In genomic region chr7:3677342-3677741, GRCm38 (mm10) we compare ENCODE assay signal across 12 mouse cellular contexts. TPM values are rescaled to one million over a fixed set of nuclear protein-coding genes. Genes with fewer than 3 reads are reported as not detected.
DNase-seq lines count a peak whose midpoint lies in the region; ATAC-seq and TF ChIP-seq lines count a peak whose summit lies in the region.
"Had no signal": no experiment of that assay in that cellular context is flagged by ENCODE, and none has a peak within 500 bp of the region (broad histone marks: within the 10 kb centered on the region; RNA-seq: fewer than 3 reads in every experiment).

Tmc4 (minus strand) TSS chr7:3677553.

- no peaks in the 10 kb centered on the region for H3K27me3 ChIP-seq in heart, embryonic 15.5 days
- H3K27me3 ChIP-seq in intestine, embryonic 14.5 days (replicated peaks; ENCODE audit: control insufficient read depth, insufficient read depth, low read length), result no peaks in the 10 kb centered on the region
- no peaks in the 10 kb centered on the region for H3K27me3 ChIP-seq in stomach, postnatal 0 days (ENCODE audit: control insufficient read depth, insufficient read depth, low read length)
- H3K27me3 ChIP-seq in forebrain, embryonic 13.5 days, result no peaks in the 10 kb centered on the region
- H3K27me3 ChIP-seq in midbrain, embryonic 16.5 days (ENCODE audit: control insufficient read depth, insufficient read depth, low read depth, low read length), result no peaks in the 10 kb centered on the region
- H3K27me3 ChIP-seq: liver, embryonic 13.5 days had no signal

- no peaks in the 10 kb centered on the region for H3K9me3 ChIP-seq in heart, embryonic 15.5 days (replicated peaks)
- no peaks in the 10 kb centered on the region for H3K9me3 ChIP-seq in intestine, embryonic 14.5 days (ENCODE audit: control insufficient read depth, low read length)
- H3K9me3 ChIP-seq in stomach, postnatal 0 days (ENCODE audit: control insufficient read depth, low read length), result no peaks in the 10 kb centered on the region
- no peaks in the 10 kb centered on the region for H3K9me3 ChIP-seq in forebrain, embryonic 13.5 days (replicated peaks)
- no peaks in the 10 kb centered on the region for H3K9me3 ChIP-seq in midbrain, embryonic 16.5 days (replicated peaks; ENCODE audit: control insufficient read depth, low read length, poor library complexity, severe bottlenecking)
- H3K9me3 ChIP-seq: liver, embryonic 13.5 days had no signal

- peak within 1 kb of the TSS; percentile 3; the same call in 1 of the 2 replicates for H3K4me3 ChIP-seq in heart, embryonic 15.5 days
- peak within 1 kb of the TSS; percentile 31 for H3K4me3 ChIP-seq in intestine, embryonic 14.5 days (ENCODE audit: low read depth, low read length)
- H3K4me3 ChIP-seq in stomach, postnatal 0 days (ENCODE audit: low read depth, low read length), result peak within 1 kb of the TSS; percentile 38
- no peak within 1 kb of the TSS for H3K4me3 ChIP-seq in forebrain, embryonic 13.5 days
- H3K4me3 ChIP-seq in midbrain, embryonic 16.5 days (ENCODE audit: low read depth, low read length), result no peak within 1 kb of the TSS
- H3K4me3 ChIP-seq: liver, embryonic 13.5 days; myocyte had no signal

- no peak for ATAC-seq in heart, embryonic 15.5 days (replicated peaks; ENCODE audit: insufficient number of reproducible peaks, insufficient read depth, low FRiP score, low read depth)
- ATAC-seq in intestine, embryonic 14.5 days (replicated peaks; ENCODE audit: low FRiP score, low TSS enrichment, low read depth), result peak; percentile 77
- ATAC-seq in stomach, postnatal 0 days (ENCODE audit: low FRiP score, low TSS enrichment), result peak; percentile 86
- no peak for ATAC-seq in forebrain, embryonic 13.5 days
- no peak for ATAC-seq in cerebellum, adult (ENCODE audit: insufficient number of reproducible peaks, low FRiP score, low TSS enrichment)
- no peak for ATAC-seq in midbrain, embryonic 16.5 days

- intact Hi-C loops in heart, postnatal 25 days (cut with DNase I), result loop anchor here (2.0 to 10.0 kb wide), 2 partner anchors 29 to 797 kb away; no protein-coding TSS in a partner anchor

- no peak for TF ChIP-seq EP300 in stomach, postnatal 0 days (optimal IDR thresholded peaks at IDR 0.05)

- H3K27ac ChIP-seq in heart, embryonic 15.5 days, result no peak within 1 kb of the TSS
- no peak within 1 kb of the TSS for H3K27ac ChIP-seq in intestine, embryonic 14.5 days (ENCODE audit: low read depth)
- H3K27ac ChIP-seq in stomach, postnatal 0 days (replicated peaks), result peak within 1 kb of the TSS; percentile 30
- H3K27ac ChIP-seq in forebrain, embryonic 13.5 days, result no peak within 1 kb of the TSS
- no peak within 1 kb of the TSS for H3K27ac ChIP-seq in midbrain, embryonic 16.5 days (ENCODE audit: low read length)
- H3K27ac ChIP-seq: liver, embryonic 13.5 days had no signal

- 51% methylated on average over 9 of the region's 9 CpGs for WGBS in heart, embryonic 15.5 days
- 37% methylated on average over 9 of the region's 9 CpGs for WGBS in intestine, embryonic 14.5 days
- WGBS in large intestine, adult 2 months, result 27% methylated on average over 9 of the region's 9 CpGs
- 40% methylated on average over 9 of the region's 9 CpGs for WGBS in stomach, postnatal 0 days
- WGBS in forebrain, embryonic 13.5 days, result 45% methylated on average over 9 of the region's 9 CpGs
- 68% methylated on average over 9 of the region's 9 CpGs for WGBS in midbrain, embryonic 16.5 days

- H3K4me1 ChIP-seq in heart, embryonic 15.5 days (replicated peaks), result no peaks in the 10 kb centered on the region
- no peaks in the 10 kb centered on the region for H3K4me1 ChIP-seq in intestine, embryonic 14.5 days (replicated peaks; ENCODE audit: control insufficient read depth, insufficient read depth, low read length)
- no peaks in the 10 kb centered on the region for H3K4me1 ChIP-seq in stomach, postnatal 0 days (replicated peaks; ENCODE audit: control insufficient read depth, insufficient read depth)
- H3K4me1 ChIP-seq in forebrain, embryonic 13.5 days, result no peaks in the 10 kb centered on the region
- H3K4me1 ChIP-seq in midbrain, embryonic 16.5 days (ENCODE audit: control insufficient read depth, insufficient read depth, low read length), result no peaks in the 10 kb centered on the region
- H3K4me1 ChIP-seq: liver, embryonic 13.5 days had no signal

- TF ChIP-seq CTCF in stomach, postnatal 0 days (IDR thresholded peaks at IDR 0.05; ENCODE audit: low read depth), result peak; percentile 52

- H3K9ac ChIP-seq in heart, embryonic 15.5 days, result no peak within 1 kb of the TSS
- peak within 1 kb of the TSS; percentile 44 for H3K9ac ChIP-seq in intestine, embryonic 14.5 days (ENCODE audit: low read length)
- H3K9ac ChIP-seq in stomach, postnatal 0 days (ENCODE audit: low read length), result peak within 1 kb of the TSS; percentile 60
- no peak within 1 kb of the TSS for H3K9ac ChIP-seq in forebrain, embryonic 13.5 days
- no peak within 1 kb of the TSS for H3K9ac ChIP-seq in midbrain, embryonic 16.5 days (ENCODE audit: low read depth, low read length)
- H3K9ac ChIP-seq: liver, embryonic 13.5 days had no signal

- no peak within 1 kb of the TSS for H3K4me2 ChIP-seq in heart, embryonic 15.5 days
- H3K4me2 ChIP-seq in intestine, embryonic 14.5 days (ENCODE audit: low read length), result peak within 1 kb of the TSS; percentile 31
- peak within 1 kb of the TSS; percentile 57 for H3K4me2 ChIP-seq in stomach, postnatal 0 days (replicated peaks; ENCODE audit: low read depth)
- H3K4me2 ChIP-seq in forebrain, embryonic 13.5 days, result no peak within 1 kb of the TSS
- no peak within 1 kb of the TSS for H3K4me2 ChIP-seq in midbrain, embryonic 16.5 days (ENCODE audit: low read length)
- H3K4me2 ChIP-seq: liver, embryonic 13.5 days had no signal

- no peak for DNase-seq in heart, postnatal 25 days (ENCODE audit: low spot score)
- DNase-seq in intestine, embryonic 14.5 days (ENCODE audit: low spot score), result peak; percentile 63
- peak; percentile 46 for DNase-seq in large intestine, adult 2 months (ENCODE audit: low read depth, low spot score)
- peak; percentile 86 for DNase-seq in stomach, postnatal 0 days (ENCODE audit: low spot score)
- DNase-seq: embryo, embryonic 11 days; heart, adult 11 months; liver, embryonic 13.5 days had no signal

- H3K36me3 ChIP-seq in heart, embryonic 15.5 days, result no peaks in the 10 kb centered on the region
- H3K36me3 ChIP-seq in intestine, embryonic 14.5 days (ENCODE audit: control insufficient read depth, insufficient read depth, low read length), result peaks cover 23% of the 10 kb centered on the region
- no peaks in the 10 kb centered on the region for H3K36me3 ChIP-seq in stomach, postnatal 0 days (ENCODE audit: control insufficient read depth, insufficient read depth, low read length)
- peaks cover 13% of the 10 kb centered on the region; the same call in 1 of the 2 replicates for H3K36me3 ChIP-seq in forebrain, embryonic 13.5 days (ENCODE audit: poor library complexity, severe bottlenecking)
- 0 out of 2 replicates have a peak, but pooled peaks cover 7% of the 10 kb centered on the region for H3K36me3 ChIP-seq in midbrain, embryonic 16.5 days (ENCODE audit: control insufficient read depth, insufficient read depth, low read length)

RNA-seq across cellular contexts. Expression of gene Tmc4, which starts in this region (rescaled TPM):
- 4.1 and 7.8 TPM in 2 replicates for polyA plus RNA-seq in heart, embryonic 15.5 days (2015; fragmentation: Nextera tagmentation; extraction: Ambion mirVana)
- total RNA-seq in heart, postnatal 25 days (2021), result under 1 TPM; 0.45 to 0.83 TPM
- polyA plus RNA-seq in intestine, embryonic 14.5 days (2014; fragmentation: Nextera tagmentation; extraction: Ambion mirVana), result 60.5 and 64.1 TPM in 2 replicates
- polyA plus RNA-seq in large intestine, adult 2 months (2012; rRNA removed), result 223 and 306 TPM in 2 replicates
- 70.1 and 77.4 TPM in 2 replicates for polyA plus RNA-seq in stomach, postnatal 0 days (2015; fragmentation: Nextera tagmentation; extraction: Ambion mirVana)
- polyA plus RNA-seq in forebrain, embryonic 13.5 days (2015; fragmentation: Nextera tagmentation; extraction: Ambion mirVana), result 2.1 and 3.4 TPM in 2 replicates
- 4.5 and 4.9 TPM in 2 replicates for polyA plus RNA-seq in midbrain, embryonic 16.5 days (2015; fragmentation: Nextera tagmentation; extraction: Ambion mirVana)

Comparison
In these comparisons a context has a peak if more than half of its experiments do, and no peak if none do; other contexts are left out.
1. ATAC-seq: peak in intestine, embryonic 14.5 days (single experiment) and stomach, postnatal 0 days (single experiment); none in heart, embryonic 15.5 days (single experiment), forebrain, embryonic 13.5 days (single experiment), cerebellum, adult (single experiment) and midbrain, embryonic 16.5 days (single experiment).
2. H3K4me2 ChIP-seq: peak in intestine, embryonic 14.5 days (single experiment) and stomach, postnatal 0 days (single experiment); none in heart, embryonic 15.5 days (single experiment), forebrain, embryonic 13.5 days (single experiment) and midbrain, embryonic 16.5 days (single experiment).
3. H3K4me3 ChIP-seq: peak in heart, embryonic 15.5 days (single experiment), intestine, embryonic 14.5 days (single experiment) and stomach, postnatal 0 days (single experiment); none in forebrain, embryonic 13.5 days (single experiment) and midbrain, embryonic 16.5 days (single experiment).
4. H3K9ac ChIP-seq: peak in intestine, embryonic 14.5 days (single experiment) and stomach, postnatal 0 days (single experiment); none in heart, embryonic 15.5 days (single experiment), forebrain, embryonic 13.5 days (single experiment) and midbrain, embryonic 16.5 days (single experiment).